Mouse (Mus musculus) embryonic facial prominence, embryonic 11.5 days (tissue): ENCODE measurements around the gene Gm43720. TPM values are rescaled to one million over a fixed set of nuclear protein-coding genes. Genes with fewer than 3 reads are reported as not detected.
A peak's percentile ranks its signal among the peaks of the same experiment; 100 is the strongest.
"Not testable (repeated sequence)": the region's sequence is repeated elsewhere in the genome, so short reads cannot be mapped to it uniquely, and the experiment has no call there.

Experiments used
- ATAC-seq: fragments of 200-750 bp; cut with Nextera tagmentation; replicated peaks from 2 replicates; pipeline ENCODE4 v1.8.0; 2017; ENCODE audit warnings: low read depth; ENCODE audit not compliant: insufficient number of reproducible peaks, low FRiP score, low TSS enrichment
- DNase-seq: peaks from one replicate; pipeline ENCODE4 v3.0.0-alpha.2; 2015; ENCODE audit warnings: low spot score
- H3K27ac ChIP-seq: fragments of 300-500 bp; sonication (generic); replicated peaks from 2 replicates; pipeline ENCODE4 v1.5.1; 2014; ENCODE audit warnings: mild to moderate bottlenecking, low read depth, low read length, control low read depth
- H3K27me3 ChIP-seq: fragments of 300-500 bp; sonication (generic); 2 replicates; pipeline ENCODE4 v1.6.1; 2014; ENCODE audit warnings: mild to moderate bottlenecking, low read length, moderate library complexity, mixed read lengths; ENCODE audit not compliant: control insufficient read depth, insufficient read depth
- H3K36me3 ChIP-seq: fragments of 300-500 bp; sonication (generic); replicated peaks from 2 replicates; pipeline ENCODE4 v1.6.1; 2014; ENCODE audit warnings: low read depth, mild to moderate bottlenecking, low read length, moderate library complexity, mixed read lengths; ENCODE audit not compliant: control insufficient read depth, insufficient read depth
- H3K4me1 ChIP-seq: fragments of 300-500 bp; sonication (generic); 2 replicates; pipeline ENCODE4 v1.6.1; 2014; ENCODE audit warnings: low read length, mixed read lengths; ENCODE audit not compliant: control insufficient read depth, insufficient read depth
- H3K4me2 ChIP-seq: fragments of 300-500 bp; sonication (generic); 2 replicates; pipeline ENCODE4 v1.6.1; 2014; ENCODE audit warnings: low read depth, mild to moderate bottlenecking, control low read depth, low read length, moderate library complexity
- H3K4me3 ChIP-seq: fragments of 300-500 bp; sonication (generic); 2 replicates; pipeline ENCODE4 v1.5.1; 2014; ENCODE audit warnings: low read depth, low read length, control low read depth
- H3K9ac ChIP-seq: fragments of 300-500 bp; sonication (generic); replicated peaks from 2 replicates; pipeline ENCODE4 v1.6.1; 2014; ENCODE audit warnings: mild to moderate bottlenecking, control low read depth, low read length
- H3K9me3 ChIP-seq: fragments of 300-500 bp; sonication (generic); replicated peaks from 2 replicates; pipeline ENCODE4 v1.6.1; 2016; ENCODE audit warnings: mild to moderate bottlenecking, low read length, inconsistent platforms, mixed read lengths; ENCODE audit not compliant: control insufficient read depth
- WGBS: fragments of 180-500 bp; shearing (Covaris S2); extraction: QIAGEN DNeasy Blood & Tissue Kit; methylation state at CpG from one replicate; pipeline ENCODE4 v1.1.7; 2014; 5-methylcytosine and 5-hydroxymethylcytosine counted together
- polyA plus RNA-seq: library from polyadenylated mRNA; unstranded; fragments of >200 nt; fragmentation: Nextera tagmentation; extraction: Ambion mirVana; gene quantifications from 2 replicates; pipeline ENCODE4 v1.2.1, GENCODE M21; 2014

Gene Gm43720
- polyA plus RNA-seq, 1 experiment from 2014 or later: not detected

- no peaks in the 10 kb centered on the region for H3K27me3 ChIP-seq
- H3K9me3 ChIP-seq: no peaks in the 10 kb centered on the region
- no peak overlapping the region for H3K4me3 ChIP-seq
- H3K4me1 ChIP-seq: no peaks in the 10 kb centered on the region
- DNase-seq (no peak), ATAC-seq (no peak)
- no peak overlapping the region for H3K9ac ChIP-seq
- no peaks in the 10 kb centered on the region for H3K36me3 ChIP-seq
- no peak overlapping the region for H3K27ac ChIP-seq
- 77% methylated on average over 4 of the region's 4 CpGs for WGBS
- no peak overlapping the region for H3K4me2 ChIP-seq
Measured at GRCm38 (mm10) chr5:138226491-138226890, 53.3 kb downstream of the Gm43720 start.

DNA sequence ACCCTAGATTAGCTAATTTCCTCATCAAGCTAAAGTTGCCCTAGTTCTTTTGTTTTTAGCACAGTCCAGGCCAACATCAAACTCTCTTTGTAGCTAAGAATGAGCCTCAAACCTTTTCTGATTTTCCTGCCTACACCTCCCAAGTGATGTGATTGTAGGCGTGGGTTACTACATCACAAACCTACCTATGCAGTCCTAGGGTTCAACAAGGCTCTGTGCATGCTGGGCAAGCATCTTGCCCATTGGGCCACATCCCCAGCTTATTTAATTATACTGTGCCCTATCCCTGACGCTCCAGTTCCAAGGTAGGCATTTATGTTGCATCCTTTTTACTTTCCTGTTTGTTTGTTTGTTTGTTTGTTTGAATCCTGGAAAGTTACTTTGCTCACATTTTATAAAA, 54.1 kb downstream of the Gm43720 start, which contains the start of gene Nxpe5:
Gene Nxpe5, plus strand, starts transcription at position 199 of the 400 bp plus-strand sequence.
- WGBS: 59% methylated on average over 2 of the region's 2 CpGs
- Histone ChIP-seq H3K4me3 (no peak within 1 kb of the TSS), H3K9me3 (no peaks in the 10 kb centered on the region), H3K9ac (no peak within 1 kb of the TSS), H3K36me3 (no peaks in the 10 kb centered on the region), H3K4me1 (no peaks in the 10 kb centered on the region), H3K27me3 (no peaks in the 10 kb centered on the region), H3K27ac (no peak within 1 kb of the TSS), H3K4me2 (no peak within 1 kb of the TSS)
- ATAC-seq (no peak), DNase-seq (no peak)

DNA sequence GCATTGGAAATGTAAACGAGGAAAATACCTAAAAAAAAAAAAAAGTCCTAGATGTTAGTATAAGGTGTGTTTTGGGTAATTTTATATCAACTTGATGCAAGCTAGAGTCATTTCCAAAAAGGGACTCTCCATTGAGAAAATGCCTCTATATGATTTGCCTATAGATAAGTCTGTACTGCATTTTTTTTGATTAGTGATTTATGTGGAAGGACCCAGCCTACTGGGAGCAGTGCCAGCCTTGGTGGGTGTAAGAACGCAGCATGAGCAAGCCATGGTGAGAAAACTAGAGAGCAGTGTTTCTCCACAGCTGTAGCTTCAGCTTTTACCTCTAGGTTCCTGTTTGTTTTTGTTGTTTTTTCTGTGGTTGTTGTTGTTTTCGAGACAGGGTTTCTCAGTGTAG, 56.5 kb downstream of the Gm43720 start:
- no peak for ATAC-seq
- WGBS: 60% methylated on average over 3 of the region's 3 CpGs

DNA sequence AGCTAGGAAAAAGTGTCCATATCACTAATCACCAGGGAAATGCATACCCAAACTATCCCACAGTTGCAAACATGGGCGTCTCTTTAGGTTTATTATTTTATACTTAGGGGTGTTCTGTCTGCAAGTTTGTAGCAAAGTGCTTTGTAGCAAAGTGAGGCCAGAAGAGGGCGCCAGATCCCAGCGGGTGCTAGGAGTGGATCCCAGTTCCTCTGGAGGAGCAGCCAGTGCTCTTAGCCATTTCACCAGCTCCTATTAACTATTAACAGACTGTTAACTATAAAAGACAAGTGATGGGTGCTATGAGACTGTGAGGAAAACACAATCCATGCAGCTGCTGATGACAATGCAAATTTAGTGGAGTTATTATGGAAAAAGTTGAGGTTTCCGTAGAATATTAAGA, 57.6 kb downstream of the Gm43720 start:
- no peak overlapping the region for H3K4me2 ChIP-seq
- no peaks in the 10 kb centered on the region for H3K4me1 ChIP-seq
- WGBS: 23% methylated on average over 4 of the region's 4 CpGs
- H3K36me3 ChIP-seq: no peaks in the 10 kb centered on the region
- DNase-seq (peak; percentile 76), ATAC-seq (no peak)
- no peaks in the 10 kb centered on the region for H3K9me3 ChIP-seq
- H3K4me3 ChIP-seq: no peak overlapping the region
- H3K27ac ChIP-seq: no peak overlapping the region
- H3K9ac ChIP-seq: no peak overlapping the region
- no peaks in the 10 kb centered on the region for H3K27me3 ChIP-seq

More for the DNA sequence above, 56.5 kb downstream of the Gm43720 start:
- H3K27ac ChIP-seq: no peak overlapping the region
- DNase-seq: no peak
- H3K4me1 ChIP-seq: no peaks in the 10 kb centered on the region
- H3K4me2 ChIP-seq: no peak overlapping the region
- no peaks in the 10 kb centered on the region for H3K36me3 ChIP-seq
- H3K9me3 ChIP-seq: no peaks in the 10 kb centered on the region
- no peaks in the 10 kb centered on the region for H3K27me3 ChIP-seq
- H3K9ac ChIP-seq: no peak overlapping the region
- H3K4me3 ChIP-seq: no peak overlapping the region

GRCm38 (mm10) chr5:138219864-138220263, 59.9 kb downstream of the Gm43720 start:
- Histone ChIP-seq H3K4me1 (no peaks in the 10 kb centered on the region), H3K4me2 (no peak overlapping the region), H3K36me3 (no peaks in the 10 kb centered on the region), H3K4me3 (no peak overlapping the region), H3K27ac (no peak overlapping the region), H3K9me3 (no peaks in the 10 kb centered on the region), H3K27me3 (no peaks in the 10 kb centered on the region), H3K9ac (no peak overlapping the region)
- 68% methylated on average over 2 of the region's 2 CpGs for WGBS
- DNase-seq (no peak), ATAC-seq (no peak)

DNA sequence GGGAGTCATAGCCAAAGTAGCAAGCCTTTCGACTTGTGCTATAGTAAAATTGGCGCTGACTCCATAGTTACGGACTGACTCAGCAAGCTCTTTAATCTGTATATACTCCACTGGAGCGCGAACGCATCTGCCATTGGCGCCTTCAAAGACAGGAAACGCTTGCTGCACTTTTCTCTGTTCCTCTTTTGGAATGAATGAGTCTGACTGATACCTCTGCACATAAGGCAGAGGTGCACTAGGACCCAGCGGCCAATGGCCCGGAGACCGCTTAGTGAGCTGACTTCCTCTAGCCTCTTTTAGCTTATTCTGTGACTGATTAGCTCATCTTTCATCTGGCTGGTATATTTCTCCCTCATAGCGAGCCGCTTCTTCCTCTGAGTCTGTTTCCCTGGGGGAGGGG, 63.1 kb downstream of the Gm43720 start:
- not testable (repeated sequence) for H3K9me3 ChIP-seq, H3K27me3 ChIP-seq, H3K36me3 ChIP-seq, ATAC-seq, H3K4me2 ChIP-seq, H3K4me3 ChIP-seq, H3K27ac ChIP-seq, DNase-seq, H3K9ac ChIP-seq, H3K4me1 ChIP-seq
- WGBS: 93% methylated on average over 13 of the region's 13 CpGs

Other genes with a start within 250 kb of the Gm43720 start
- gene Smok3c, start 226.8 kb downstream of the Gm43720 start, polyA plus RNA-seq: not detected in 2 replicates
- 37.6 and 40.1 TPM in 2 replicates for gene Zkscan1, start 194.9 kb downstream of the Gm43720 start, polyA plus RNA-seq
- gene Zscan21, start 163.1 kb downstream of the Gm43720 start, polyA plus RNA-seq: 97.3 and 110 TPM in 2 replicates
- gene Zfp113, start 124.2 kb downstream of the Gm43720 start, polyA plus RNA-seq: 16.3 and 16.4 TPM in 2 replicates
- 272 and 292 TPM in 2 replicates for gene Cops6, start 118.9 kb downstream of the Gm43720 start, polyA plus RNA-seq
- gene Ap4m1, start 108.0 kb downstream of the Gm43720 start, polyA plus RNA-seq: 15.9 and 19.7 TPM in 2 replicates
- 303 and 307 TPM in 2 replicates for gene Mcm7, start 107.5 kb downstream of the Gm43720 start, polyA plus RNA-seq
- 120 and 125 TPM in 2 replicates for gene Taf6, start 92.5 kb downstream of the Gm43720 start, polyA plus RNA-seq
- 56.4 and 61.6 TPM in 2 replicates for gene Cnpy4, start 92.5 kb downstream of the Gm43720 start, polyA plus RNA-seq
- 8.1 and 8.6 TPM in 2 replicates for gene Mblac1, start 85.6 kb downstream of the Gm43720 start, polyA plus RNA-seq
- not detected in 2 replicates for gene Nxpe5, start 54.1 kb downstream of the Gm43720 start, polyA plus RNA-seq
- gene Lamtor4, start 24.5 kb downstream of the Gm43720 start, polyA plus RNA-seq: 36.8 and 42.9 TPM in 2 replicates
- 3.9 and 4.6 TPM in 2 replicates for gene BC037034, start 15.9 kb downstream of the Gm43720 start, polyA plus RNA-seq
- 4.0 and 5.4 TPM in 2 replicates for gene Gal3st4, start 7.1 kb downstream of the Gm43720 start, polyA plus RNA-seq
- gene Gpc2, start within 50 bp of the Gm43720 start, polyA plus RNA-seq: 10.8 and 11.9 TPM in 2 replicates
- gene Stag3, start 282 bp upstream of the Gm43720 start, polyA plus RNA-seq: 4.0 and 5.8 TPM in 2 replicates
- gene Pvrig, start 62.0 kb upstream of the Gm43720 start, polyA plus RNA-seq: not detected in 2 replicates
- gene Zfp157, start 161.5 kb upstream of the Gm43720 start, polyA plus RNA-seq: 45.8 and 49.3 TPM in 2 replicates